ENCODE assay signal across 11 mouse cellular contexts in genomic region chr11:87751491-87751966, GRCm38 (mm10). TPM values are rescaled to one million over a fixed set of nuclear protein-coding genes. Genes with fewer than 3 reads are reported as not detected.
DNase-seq lines count a peak whose midpoint lies in the region; ATAC-seq lines count a peak whose summit lies in the region.
"Had no signal": no experiment of that assay in that cellular context is flagged by ENCODE, and none has a peak within 500 bp of the region (broad histone marks: within the 10 kb centered on the region; RNA-seq: fewer than 3 reads in every experiment).

No protein-coding gene starts in this region.

- peaks cover 20% of the 10 kb centered on the region for H3K4me1 ChIP-seq in limb, embryonic 10.5 days
- H3K4me1 ChIP-seq: forebrain, embryonic 13.5 days; neural tube, embryonic 12.5 days had no signal

- peak; percentile 15 for ATAC-seq in CD4-positive, CD25-positive, alpha-beta regulatory T cell, adult 4 months
- ATAC-seq: forebrain, embryonic 13.5 days had no signal

- peak; percentile 97 for DNase-seq in 416B (ENCODE audit: low read depth)
- no peak for DNase-seq in limb, embryonic 10.5 days (ENCODE audit: low spot score)
- DNase-seq in naive thymus-derived CD4-positive, alpha-beta T cell, adult 2 months (ENCODE audit: low read depth) = peak; percentile 88
- no peak for DNase-seq in cerebellum, adult 11 months
- DNase-seq in right cerebral cortex, postnatal 4 days = no peak
- no peak for DNase-seq in adipocyte (ENCODE audit: low spot score)
- no peak for DNase-seq in left cerebral cortex, adult 8-10 months (ENCODE audit: low spot score in 2 of 2)
- DNase-seq: adrenal gland, postnatal 10 days had no signal

- H3K27me3 ChIP-seq in limb, embryonic 10.5 days (ENCODE audit: low read depth, poor library complexity, severe bottlenecking) = no peaks in the 10 kb centered on the region
- H3K27me3 ChIP-seq: neural tube, embryonic 12.5 days had no signal

- H3K36me3 ChIP-seq in limb, embryonic 10.5 days = no peaks in the 10 kb centered on the region
- H3K36me3 ChIP-seq: neural tube, embryonic 12.5 days had no signal

- no peaks in the 10 kb centered on the region for H3K9me3 ChIP-seq in limb, embryonic 10.5 days (replicated peaks)
- H3K9me3 ChIP-seq: forebrain, embryonic 13.5 days; neural tube, embryonic 12.5 days had no signal

- no peak overlapping the region for H3K4me3 ChIP-seq in limb, embryonic 10.5 days
- H3K4me3 ChIP-seq: forebrain, embryonic 13.5 days; neural tube, embryonic 12.5 days had no signal

- 73% methylated on average over 4 of the region's 4 CpGs for WGBS in limb, embryonic 10.5 days

- peak overlapping the region; percentile 50 for H3K27ac ChIP-seq in limb, embryonic 10.5 days
- H3K27ac ChIP-seq: forebrain, embryonic 13.5 days; neural tube, embryonic 12.5 days had no signal

RNA-seq across cellular contexts. Expression of gene Tspoap1, which starts 8.8 kb away (rescaled TPM):
- polyA plus RNA-seq in CD4-positive, CD25-positive, alpha-beta regulatory T cell, adult 4 months (2017; shearing (Covaris generic)) = 1 to 10 TPM; 3.1 to 3.7 TPM
- polyA plus RNA-seq in limb, embryonic 10.5 days (2016; fragmentation: Nextera tagmentation; extraction: Ambion mirVana) = 0.74 and 2.9 TPM in 2 replicates
- total RNA-seq in left cerebral cortex, adult 8-10 months (2022) = 100 to 1,000 TPM; 162 to 192 (median 176) TPM

RNA-seq across cellular contexts. Expression of gene Supt4a, which starts 14.2 kb away (rescaled TPM):
- polyA plus RNA-seq in CD4-positive, CD25-positive, alpha-beta regulatory T cell, adult 4 months (2017; shearing (Covaris generic)) = 100 to 1,000 TPM; 346 to 405 TPM
- polyA plus RNA-seq in limb, embryonic 10.5 days (2016; fragmentation: Nextera tagmentation; extraction: Ambion mirVana) = 187 and 191 TPM in 2 replicates
- total RNA-seq in left cerebral cortex, adult 8-10 months (2022) = 10 to 100 TPM; 63.2 to 84.3 (median 76.2) TPM

RNA-seq across cellular contexts. Expression of gene Mpo, which starts 41.9 kb away (rescaled TPM):
- polyA plus RNA-seq in CD4-positive, CD25-positive, alpha-beta regulatory T cell, adult 4 months (2017; shearing (Covaris generic)) = not detected
- polyA plus RNA-seq in limb, embryonic 10.5 days (2016; fragmentation: Nextera tagmentation; extraction: Ambion mirVana) = 2.8 and 4.0 TPM in 2 replicates
- total RNA-seq in left cerebral cortex, adult 8-10 months (2022) = under 1 TPM in 1 of 4 experiments, not detected in 3; 0.55 TPM

Comparison
In these comparisons a context has a peak if more than half of its experiments do, and no peak if none do; other contexts are left out.
1. DNase-seq: peak in 416B (single experiment) and naive thymus-derived CD4-positive, alpha-beta T cell, adult 2 months (single experiment); none in limb, embryonic 10.5 days (single experiment), cerebellum, adult 11 months (single experiment), right cerebral cortex, postnatal 4 days (single experiment), adipocyte (single experiment) and left cerebral cortex, adult 8-10 months (0 of 2).